Mouse (Mus musculus): Measurements from ENCODE around the gene Apbb2.

Gene Apbb2

DNA sequence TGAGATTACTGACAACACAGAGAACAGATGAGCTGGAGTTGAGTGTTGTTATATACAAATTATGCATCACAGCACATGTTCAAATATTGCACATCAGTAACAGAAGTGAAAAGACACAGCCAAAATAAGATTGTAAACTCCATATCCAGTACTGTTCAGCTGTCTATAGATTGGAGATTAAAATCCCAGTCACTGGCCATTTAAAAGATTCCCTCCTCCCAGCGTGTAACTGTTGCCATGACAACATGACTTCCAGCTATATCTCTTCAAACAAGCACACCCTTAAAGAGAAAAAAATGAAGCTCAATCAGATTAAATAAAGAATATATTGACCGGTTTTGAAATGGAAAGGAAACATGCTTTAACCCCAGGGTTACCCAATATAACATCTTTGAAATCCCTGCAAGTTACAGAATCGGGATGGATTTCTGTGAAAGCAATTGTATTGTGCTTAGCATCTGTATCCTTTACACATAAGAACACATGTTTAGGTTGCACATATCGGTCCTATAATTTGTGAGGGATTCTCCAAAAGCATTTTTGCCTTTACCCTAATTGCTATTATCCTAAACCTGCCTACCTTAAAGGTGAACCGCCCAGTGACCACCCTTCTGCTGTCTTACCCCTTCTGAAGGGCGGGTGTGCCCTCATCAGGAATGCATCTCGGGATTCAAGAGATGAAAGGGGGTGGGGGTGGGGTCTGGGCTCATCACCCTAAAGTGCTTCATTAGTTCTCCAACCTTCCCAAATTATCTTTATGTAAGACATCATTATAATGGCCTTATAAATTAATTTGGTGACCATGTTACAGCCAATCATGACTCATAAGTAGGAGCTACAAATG, 202.7 kb downstream of the Apbb2 start:
- no peak for DNase-seq (ENCODE audit: low spot score in 2 of 2)

DNA sequence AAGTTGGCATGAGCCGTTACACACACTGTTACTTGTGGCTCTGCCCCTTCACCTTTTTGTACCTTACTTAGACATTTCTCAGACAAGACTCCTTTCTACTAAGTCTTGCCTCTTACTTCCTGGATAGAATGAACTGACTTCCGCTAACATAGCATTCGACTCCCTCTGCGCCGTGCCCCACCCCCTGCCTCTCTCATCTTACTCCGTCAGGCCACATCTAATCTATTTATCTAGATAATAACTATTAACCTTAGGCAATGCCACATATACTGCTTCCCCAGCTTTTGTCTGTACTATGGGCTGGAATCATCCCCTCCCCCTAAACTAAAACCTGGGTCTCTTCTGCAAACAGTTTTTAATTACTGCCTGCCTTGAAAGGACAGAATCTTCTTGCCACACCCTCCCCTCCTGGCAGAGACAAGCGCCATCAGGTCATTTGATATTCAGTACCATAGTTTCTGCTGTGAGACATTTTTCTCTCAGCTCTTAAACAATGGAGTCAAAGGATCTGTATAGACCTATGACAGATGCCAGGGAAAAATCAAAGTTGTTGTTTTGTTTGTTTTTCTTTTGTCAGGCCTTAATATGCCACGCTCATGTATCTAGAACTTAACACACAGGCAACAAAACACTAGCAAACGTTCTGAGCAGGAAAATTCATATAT, 203.4 kb downstream of the Apbb2 start:
- no peak for DNase-seq (ENCODE audit: low spot score in 2 of 2)

DNA sequence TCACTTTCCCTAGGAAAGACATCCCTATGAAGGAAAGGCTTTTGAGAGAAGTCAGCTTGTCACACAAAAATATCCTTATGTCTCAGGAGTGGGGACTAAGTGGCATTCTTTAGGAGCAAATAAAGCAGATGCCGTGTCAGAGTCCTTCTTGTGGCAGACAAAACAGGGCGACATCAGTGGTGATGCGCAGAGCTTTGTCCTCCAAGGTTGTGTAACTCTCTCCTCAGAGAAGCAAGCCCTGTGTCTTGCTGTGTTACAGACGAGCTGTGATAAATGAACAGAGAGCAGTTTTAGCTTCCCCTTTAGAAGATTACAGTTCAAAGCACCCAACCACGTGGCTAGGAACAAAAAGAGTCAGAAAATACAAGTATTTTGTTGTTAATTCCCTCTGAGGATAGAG, 205.2 kb downstream of the Apbb2 start:
- DNase-seq (ENCODE audit: low spot score in 2 of 2), result no peak

DNA sequence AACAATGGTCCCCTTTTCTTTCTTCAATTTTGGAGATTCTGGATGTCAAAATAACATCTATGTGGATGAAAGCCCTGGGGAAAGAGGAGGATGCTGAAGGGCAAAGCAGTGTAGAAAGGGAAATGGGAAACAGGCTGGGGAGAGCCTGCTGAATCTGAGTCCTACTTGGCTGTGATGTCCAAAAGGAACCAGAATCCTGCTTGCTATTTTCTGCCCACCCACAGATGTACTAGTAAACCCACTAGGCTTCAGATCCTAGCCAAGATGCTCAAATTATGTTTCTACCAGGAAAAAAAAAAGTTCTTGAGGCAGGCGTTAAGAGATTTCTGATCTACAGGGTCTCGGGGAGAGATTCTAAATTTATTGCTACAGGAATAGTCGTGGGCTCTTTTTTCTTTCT, 205.8 kb downstream of the Apbb2 start:
- no peak for DNase-seq (ENCODE audit: low spot score in 2 of 2)

DNA sequence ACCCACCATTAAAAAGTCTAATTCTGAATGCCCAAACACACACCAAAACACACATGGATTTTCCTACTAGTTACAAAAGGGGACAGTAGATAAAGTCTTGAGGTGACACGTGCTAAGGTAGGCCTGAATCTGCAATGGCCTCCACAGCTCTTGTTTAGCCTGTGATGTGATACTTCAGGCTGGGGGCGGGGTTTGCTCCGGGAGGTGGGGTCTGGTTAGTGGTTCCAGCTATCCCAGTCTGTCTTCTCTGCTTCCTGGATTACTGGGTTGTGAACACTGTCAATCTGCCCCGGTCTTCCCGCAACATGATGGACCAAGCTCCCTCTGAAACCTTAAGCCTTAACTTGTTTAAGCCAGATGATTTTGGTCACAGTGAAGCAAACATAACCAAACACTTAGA, 210.0 kb downstream of the Apbb2 start:
- no peak for DNase-seq (ENCODE audit: low spot score in 2 of 2)

DNA sequence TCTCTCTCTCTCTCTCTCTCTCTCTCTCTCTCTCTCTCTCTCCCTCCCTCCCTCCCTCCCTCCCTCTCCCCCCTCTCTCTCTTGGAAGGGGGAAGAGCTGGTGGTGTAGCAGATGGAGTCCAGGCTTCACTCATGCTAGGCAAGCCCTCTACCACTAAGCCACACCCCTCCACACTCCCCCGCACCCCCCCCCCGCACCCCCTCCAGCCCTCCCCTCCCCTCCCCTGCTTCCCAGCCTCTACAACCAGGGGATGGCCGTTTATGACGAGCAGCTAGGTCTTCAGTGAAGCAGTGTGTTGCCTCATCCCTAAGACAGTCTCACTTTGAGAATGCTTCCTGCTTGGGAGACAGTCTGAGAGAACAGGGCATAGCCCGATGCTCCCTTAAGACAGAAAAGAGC, 210.6 kb downstream of the Apbb2 start:
- DNase-seq (ENCODE audit: low spot score in 2 of 2), result no peak

DNA sequence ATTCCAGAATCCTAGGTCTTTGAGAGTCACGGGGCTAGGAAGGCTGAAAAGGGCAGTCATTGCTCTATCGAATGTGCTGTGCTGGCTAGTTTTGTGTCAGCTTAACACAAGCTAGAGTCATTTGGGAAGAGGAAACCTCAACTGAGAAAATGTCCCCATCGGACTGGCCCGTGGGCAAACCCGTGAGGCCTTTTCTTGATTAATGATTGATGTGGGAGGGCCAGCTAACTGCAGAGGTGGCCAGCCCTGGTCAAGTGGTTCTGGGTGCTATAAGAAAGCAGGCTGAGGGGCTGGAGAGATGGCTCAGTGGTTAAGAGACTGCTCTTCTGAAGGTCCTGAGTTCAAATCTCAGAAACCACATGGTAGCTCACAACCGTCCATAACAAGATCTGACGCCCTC, 212.2 kb downstream of the Apbb2 start:
- DNase-seq (ENCODE audit: low spot score in 2 of 2), result no peak

DNA sequence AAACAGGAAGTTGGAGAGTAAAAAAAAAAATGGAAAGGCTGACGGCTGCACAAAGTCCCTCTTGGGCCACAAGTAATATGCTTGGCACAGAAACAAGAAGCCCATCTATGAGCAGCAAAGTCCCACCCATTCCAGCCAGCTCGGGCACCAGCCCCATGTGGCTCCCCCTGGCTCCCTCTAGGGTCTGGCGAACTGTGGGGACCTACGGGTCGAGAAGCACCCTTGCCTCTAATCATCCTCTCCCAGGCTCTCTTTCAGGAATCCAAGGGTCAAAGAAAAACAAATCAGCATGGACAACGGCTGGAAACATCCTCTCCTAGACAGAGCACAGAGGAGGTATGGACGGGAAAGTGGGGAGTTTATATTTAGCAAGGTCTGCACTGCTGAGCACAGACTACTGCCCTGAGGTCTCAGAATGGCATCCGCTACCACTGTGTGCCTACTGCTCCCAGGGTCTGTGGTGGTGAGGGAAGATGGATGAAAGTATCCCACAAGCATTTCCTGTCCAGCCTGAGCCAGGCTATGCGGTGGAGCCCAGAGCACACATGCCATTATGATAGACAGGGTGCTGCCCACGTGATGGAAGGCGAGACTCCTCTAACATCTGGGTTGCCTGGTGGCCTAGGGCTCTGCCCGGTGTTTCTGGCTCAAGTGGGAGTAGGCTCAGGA, 212.7 kb downstream of the Apbb2 start:
- no peak for DNase-seq (ENCODE audit: low spot score in 2 of 2)

DNA sequence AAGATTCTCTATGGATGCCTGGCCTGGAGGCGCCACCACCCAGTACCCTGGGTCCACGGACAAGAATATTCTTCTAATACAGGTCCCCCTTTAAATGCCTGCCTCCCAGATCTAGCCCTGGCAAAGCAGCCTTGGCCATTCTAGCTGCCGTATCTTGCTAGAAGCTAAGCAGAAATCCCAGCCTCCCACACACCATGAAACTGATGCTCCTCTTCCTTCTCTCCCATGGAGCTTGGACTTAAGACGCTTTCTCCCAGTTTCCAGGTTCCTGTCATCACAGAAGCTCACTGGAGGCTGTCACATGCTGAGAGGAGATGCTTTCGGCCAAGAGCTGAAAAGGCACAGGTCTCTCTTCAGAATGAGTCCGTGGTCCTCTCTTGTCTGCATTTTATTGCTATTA, 213.3 kb downstream of the Apbb2 start:
- DNase-seq (ENCODE audit: low spot score in 2 of 2), result no peak

DNA sequence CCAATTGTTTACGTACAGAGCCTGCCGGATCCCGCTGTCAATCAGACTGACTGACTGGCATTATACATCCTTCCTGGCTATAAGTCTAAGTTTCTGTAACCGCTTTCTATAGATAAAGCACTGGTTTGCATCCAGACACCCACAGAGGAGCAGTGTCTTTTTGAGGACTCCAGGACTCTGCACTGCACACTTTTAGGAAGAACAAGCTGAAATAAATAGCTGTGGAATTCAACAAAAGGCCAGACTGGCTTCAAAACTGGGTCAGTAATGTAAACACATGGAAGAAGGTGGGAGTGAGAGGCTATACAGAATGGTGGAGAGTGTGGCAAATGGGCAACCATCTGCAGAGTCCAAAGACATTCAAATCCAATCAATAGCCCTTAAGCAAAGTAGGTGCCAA, 218.0 kb downstream of the Apbb2 start:
- DNase-seq (ENCODE audit: low spot score in 2 of 2), result no peak

DNA sequence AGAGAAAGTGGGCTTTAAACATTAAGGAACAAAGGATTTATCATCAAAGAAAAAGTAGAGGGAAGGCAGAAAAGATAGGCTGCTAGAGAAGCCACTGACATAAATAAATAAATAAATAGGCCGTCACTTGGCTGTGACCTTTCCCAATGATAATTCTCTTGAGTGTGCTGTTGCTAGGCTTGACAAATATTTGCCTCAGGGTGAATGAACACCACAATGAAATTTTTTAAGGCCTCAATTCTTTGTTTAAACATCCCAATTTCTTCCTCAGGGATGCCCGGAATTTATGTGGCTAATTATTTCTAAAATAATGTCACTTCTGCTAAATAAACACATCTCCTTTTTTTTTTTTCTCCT, 219.3 kb downstream of the Apbb2 start:
- no peak for DNase-seq (ENCODE audit: low spot score in 2 of 2)

DNA sequence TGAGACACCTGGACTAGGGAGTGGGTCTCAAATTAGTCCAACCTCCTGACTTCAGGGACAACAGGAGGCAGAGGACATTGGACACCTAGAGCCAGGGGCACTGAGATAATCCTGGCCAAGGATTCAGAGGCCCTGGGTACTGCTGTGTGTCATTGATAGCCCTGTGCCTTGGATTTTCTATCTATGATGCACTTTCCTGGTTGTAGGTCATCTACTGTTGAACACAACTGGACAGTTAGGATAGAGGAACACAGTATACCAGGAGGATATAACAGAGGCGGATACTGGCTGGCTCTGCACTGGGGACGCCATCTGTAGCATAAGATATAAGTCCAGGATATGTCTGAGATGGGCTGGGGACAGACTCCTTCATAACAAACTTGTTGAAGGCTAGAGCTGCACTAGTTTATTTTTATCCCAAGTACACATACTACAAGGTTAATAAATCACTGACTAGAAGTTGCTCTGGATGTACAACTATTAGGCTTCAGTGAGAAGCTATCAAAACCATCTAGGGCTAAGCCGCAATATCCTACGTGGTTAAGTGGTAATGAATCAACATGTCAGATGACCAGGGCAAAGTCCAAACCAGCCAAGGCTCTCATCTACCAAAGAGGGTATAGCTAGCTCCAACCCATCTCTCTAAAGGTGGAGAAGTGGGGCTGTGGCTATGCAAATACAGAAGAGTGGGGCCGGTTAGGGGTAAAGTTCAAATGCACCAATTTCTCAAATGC, 219.9 kb downstream of the Apbb2 start:
- DNase-seq (ENCODE audit: low spot score in 2 of 2), result no peak

DNA sequence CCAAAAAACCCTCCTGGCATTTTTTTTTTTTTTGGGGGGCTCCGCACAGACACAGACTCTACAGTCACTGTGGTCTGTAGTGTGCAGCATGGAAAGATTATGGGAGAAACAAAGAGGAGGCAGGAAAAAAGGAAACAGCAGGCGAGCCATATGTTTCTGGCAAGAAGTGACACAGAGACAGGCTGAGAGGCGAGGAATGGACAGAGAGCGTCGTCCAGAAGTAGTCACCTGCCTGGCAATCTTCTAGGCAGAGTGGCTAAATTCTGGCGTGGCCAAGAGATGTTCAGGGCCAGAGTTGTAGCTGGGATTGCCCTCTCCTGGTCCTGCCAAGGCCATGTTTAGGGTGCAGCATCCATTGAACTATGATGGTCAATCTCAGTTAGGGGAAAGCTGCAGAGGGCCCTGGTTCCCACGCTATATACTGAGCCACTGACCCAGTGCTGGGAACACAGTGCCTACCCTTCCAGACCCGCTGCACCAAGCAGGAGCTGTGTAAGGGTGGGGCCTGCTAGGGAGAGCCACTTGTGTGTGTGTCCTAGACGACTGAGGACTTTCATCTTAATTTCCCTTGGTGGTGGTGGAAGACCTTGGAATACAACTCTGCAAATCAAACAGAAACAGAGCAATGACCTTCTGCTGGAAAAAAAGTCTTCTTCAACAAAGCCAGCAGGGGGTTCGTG, 224.7 kb downstream of the Apbb2 start:
- no peak for DNase-seq (ENCODE audit: low spot score in 2 of 2)

DNA sequence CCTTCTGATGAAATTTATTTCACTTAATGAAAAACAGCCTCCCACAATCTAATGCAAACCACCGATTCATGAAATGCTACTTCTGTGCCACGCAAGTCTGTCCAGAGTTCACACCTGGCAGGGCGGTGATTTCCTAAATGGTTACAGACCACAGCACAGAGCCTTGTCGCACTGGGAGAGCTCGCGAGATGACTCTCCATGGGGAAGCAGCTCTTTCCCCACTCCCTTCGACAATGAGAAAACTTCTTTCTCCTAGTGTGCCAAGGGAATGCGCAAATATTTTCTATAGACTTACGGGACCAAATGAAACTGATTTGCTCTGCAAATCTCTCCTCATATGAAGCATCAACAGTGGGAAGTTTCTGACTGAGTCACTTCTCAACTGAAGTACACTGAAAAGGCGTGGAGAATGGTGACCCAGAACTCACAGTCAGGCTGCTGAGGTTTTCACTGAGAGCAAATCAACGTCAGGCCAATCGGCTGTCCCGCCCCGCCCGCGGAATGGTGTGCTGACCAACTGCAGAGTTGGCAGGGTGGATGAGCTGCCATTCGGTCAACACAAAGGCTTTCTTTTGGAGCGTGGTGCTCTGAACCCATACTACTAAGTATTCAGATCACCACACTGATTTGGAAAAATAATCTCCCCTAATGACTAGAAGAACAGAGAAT, 225.6 kb downstream of the Apbb2 start:
- no peak for DNase-seq (ENCODE audit: low spot score in 2 of 2)

DNA sequence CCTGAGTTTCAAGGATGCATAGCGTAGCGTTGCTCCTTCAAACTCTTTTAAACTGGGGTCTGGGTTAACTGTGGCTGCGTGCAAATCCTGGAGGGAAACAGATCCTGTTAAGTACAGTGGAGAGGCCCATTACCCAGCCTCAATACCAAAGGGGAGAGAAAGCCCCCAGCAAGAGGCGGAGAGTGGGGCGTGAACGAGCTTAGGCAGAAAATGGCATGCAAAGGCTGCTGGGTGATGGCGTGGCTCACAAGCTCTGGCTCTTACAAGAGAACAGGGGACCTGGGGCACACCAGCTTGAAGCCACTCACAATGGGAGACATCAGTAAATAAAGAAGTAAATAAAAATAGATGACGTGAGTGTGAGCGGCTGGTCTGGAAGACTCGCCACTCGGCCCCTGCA, 226.8 kb downstream of the Apbb2 start:
- no peak for DNase-seq (ENCODE audit: low spot score in 2 of 2)

DNA sequence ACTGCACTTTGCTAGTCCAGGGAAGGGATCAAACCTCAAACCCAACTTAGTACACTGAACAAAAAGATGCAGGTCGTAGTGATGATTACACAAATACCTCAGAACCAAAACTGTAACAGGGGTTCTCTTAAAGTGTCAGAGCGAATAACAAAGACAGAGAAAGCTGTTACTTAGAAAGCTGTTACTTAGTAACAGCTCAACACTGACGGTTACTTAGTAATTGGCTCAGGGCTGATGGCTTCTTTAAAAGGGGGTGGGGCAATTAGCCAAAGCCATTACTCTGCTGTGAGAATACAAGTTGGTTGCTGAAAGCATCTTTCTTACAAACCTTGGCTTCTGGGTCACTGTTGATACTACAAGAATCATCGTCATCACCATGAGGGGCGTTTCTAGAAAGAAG, 227.3 kb downstream of the Apbb2 start:
- DNase-seq (ENCODE audit: low spot score in 2 of 2), result no peak

DNA sequence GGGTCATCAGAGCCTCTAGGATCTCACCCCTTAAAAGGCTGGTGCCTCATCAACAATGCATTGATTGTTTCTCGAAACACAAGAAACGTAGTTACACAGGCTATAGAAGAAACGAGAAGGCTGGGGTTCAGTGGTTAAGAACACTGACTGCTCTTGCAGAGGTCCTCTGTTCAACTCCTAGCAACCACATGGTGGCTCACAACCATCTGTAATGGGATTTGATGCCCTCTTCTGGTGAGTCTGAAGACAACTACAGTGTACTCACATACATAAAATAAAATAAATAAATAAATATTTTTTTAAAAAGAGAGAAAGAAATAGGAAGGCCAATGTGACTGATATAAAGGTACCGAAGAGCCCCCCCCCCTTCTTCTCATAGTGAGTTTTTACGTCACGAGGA, 228.0 kb downstream of the Apbb2 start:
- DNase-seq (ENCODE audit: low spot score in 2 of 2), result no peak

DNA sequence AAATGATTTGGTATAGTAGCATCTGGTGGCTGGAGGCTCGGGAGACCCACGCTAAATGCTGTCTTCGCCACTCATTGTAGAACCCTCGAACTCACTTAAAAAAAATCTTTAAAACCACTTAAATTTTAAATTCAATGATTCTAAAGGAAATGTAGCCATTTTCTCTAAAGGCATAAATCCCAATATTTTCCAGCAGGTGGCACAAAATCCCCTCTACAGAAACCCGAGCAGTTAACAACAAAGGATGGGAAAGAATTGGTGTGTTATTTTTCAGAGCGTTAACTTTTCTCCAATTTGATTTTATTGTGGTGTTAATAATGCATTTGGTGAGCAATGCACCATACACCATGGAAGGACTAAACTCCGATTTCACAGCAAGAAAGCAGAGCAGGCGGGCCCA, 231.1 kb downstream of the Apbb2 start:
- DNase-seq (ENCODE audit: low spot score in 2 of 2), result no peak

DNA sequence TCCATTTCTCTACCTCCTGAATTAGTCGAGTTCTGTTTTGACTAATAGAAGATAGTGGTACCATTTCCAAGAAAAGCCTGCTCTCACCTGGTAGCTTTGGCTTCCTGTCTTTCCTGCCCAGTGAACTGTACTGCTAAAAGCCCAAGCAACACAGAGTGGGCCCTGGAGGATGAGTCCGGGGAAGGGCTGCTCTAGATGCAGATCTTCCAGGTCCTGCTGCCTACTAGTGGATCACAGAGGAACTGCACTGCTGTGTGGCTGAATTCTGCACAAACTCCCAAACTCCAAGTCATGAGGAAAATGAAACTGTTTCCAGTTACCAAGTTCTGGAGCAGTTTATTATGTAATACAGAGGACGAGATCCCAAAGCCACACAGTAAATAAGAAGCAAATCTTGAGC, 232.9 kb downstream of the Apbb2 start:
- DNase-seq (ENCODE audit: low spot score in 2 of 2), result peak in 1 of 2 experiments; percentile 44

DNA sequence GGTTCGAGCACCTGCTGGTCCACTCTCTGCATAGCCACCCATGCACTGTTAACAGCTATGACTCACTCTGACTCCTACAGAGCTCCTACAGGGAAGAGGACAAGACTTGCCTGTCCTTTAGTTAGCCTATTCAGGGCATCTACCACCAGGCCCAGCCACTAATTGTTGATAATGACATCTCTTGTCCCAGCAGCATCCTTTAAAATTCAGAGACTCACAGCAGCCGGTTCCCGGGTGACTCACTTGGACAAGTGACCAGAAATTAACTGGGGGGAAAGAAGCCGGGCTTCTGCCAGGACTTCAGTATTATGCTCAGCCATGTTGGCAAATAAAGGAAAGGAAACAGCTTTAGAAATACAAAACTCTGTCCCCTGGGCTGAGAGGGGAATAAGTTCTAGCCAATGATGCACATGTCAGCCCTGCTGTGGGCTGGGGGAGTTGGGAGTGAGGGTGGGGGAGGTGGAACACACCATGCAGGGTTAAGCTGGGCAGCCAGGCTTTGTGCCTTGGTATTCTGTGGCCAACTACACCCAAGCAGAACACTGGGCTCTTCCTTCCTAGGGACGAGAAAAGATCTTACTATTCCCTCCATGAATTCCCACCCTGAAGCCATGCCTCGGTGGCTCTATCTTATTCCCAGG, 233.7 kb downstream of the Apbb2 start:
- DNase-seq (ENCODE audit: low spot score in 2 of 2), result no peak

DNA sequence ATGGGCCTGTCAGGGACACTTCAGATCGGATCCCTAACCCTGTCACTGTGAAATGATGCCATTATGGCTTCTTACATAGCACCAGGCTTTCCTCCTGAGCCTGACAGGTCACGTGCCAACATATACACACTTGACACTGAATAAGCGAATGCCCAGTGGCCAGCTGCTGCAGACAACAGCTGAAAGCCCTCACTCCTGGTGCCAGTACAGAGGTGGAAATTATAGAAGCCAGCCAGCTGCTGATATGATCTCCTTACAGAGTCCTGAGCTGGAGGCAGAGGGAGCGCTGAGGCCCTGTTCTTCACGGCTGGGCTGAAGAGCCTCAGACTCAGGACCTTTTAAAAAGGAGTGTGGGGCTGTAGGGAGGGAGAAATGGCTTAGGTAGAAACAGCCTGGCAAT, 234.5 kb downstream of the Apbb2 start:
- no peak for DNase-seq (ENCODE audit: low spot score in 2 of 2)

All from frontal cortex, postnatal 10 days (tissue).